Mouse (Mus musculus) lung, postnatal 0 days (tissue): ENCODE measurements around the gene Bbs10. TPM values are rescaled to one million over a fixed set of nuclear protein-coding genes. Genes with fewer than 3 reads are reported as not detected.

Experiments used
- ATAC-seq: fragments of 200-750 bp; cut with Nextera tagmentation; 2 replicates; pipeline ENCODE4 v1.8.0; 2017; ENCODE audit warnings: moderate library complexity
- DNase-seq: peaks from one replicate; pipeline ENCODE4 v3.0.0-alpha.2; 2016; ENCODE audit warnings: low spot score
- H3K27ac ChIP-seq: fragments of 300-500 bp; sonication (generic); 2 replicates; pipeline ENCODE4 v1.5.1; 2014; ENCODE audit warnings: antibody characterized with exemption, mild to moderate bottlenecking, low read length, mixed read lengths
- H3K27me3 ChIP-seq: fragments of 300-500 bp; sonication (generic); replicated peaks from 2 replicates; pipeline ENCODE4 v1.6.1; 2014; ENCODE audit warnings: low read length, mixed read lengths; ENCODE audit not compliant: insufficient read depth
- H3K36me3 ChIP-seq: fragments of 300-500 bp; sonication (generic); 2 replicates; pipeline ENCODE4 v1.6.1; 2014; ENCODE audit warnings: low read length, mixed read lengths; ENCODE audit not compliant: insufficient read depth
- H3K4me1 ChIP-seq: fragments of 300-500 bp; sonication (generic); 2 replicates; pipeline ENCODE4 v1.6.1; 2014; ENCODE audit warnings: antibody characterized with exemption, low read depth, low read length, mixed read lengths; ENCODE audit not compliant: insufficient read depth
- H3K4me2 ChIP-seq: fragments of 300-500 bp; sonication (generic); replicated peaks from 2 replicates; pipeline ENCODE4 v1.6.1; 2014; ENCODE audit warnings: low read depth, mild to moderate bottlenecking, low read length, moderate library complexity, mixed read lengths
- H3K4me3 ChIP-seq: fragments of 300-500 bp; sonication (generic); 2 replicates; pipeline ENCODE4 v1.5.1; 2014; ENCODE audit warnings: low read depth, low read length
- H3K9ac ChIP-seq: fragments of 300-500 bp; sonication (generic); replicated peaks from 2 replicates; pipeline ENCODE4 v1.6.1; 2014; ENCODE audit warnings: low read depth, mild to moderate bottlenecking
- H3K9me3 ChIP-seq: fragments of 300-500 bp; sonication (generic); 2 replicates; pipeline ENCODE4 v1.6.1; 2016; ENCODE audit warnings: low read length, mixed read lengths
- CTCF ChIP-seq: IDR thresholded peaks from 2 replicates; pipeline ENCODE4 v1.5.1; 2016; ENCODE audit warnings: antibody characterized with exemption, mild to moderate bottlenecking
- EP300 ChIP-seq: IDR thresholded peaks from 2 replicates; pipeline ENCODE4 v1.6.1; 2016; ENCODE audit warnings: antibody characterized with exemption, mild to moderate bottlenecking, control low read depth
- WGBS: fragments of 180-500 bp; shearing (Covaris S2); extraction: QIAGEN DNeasy Blood & Tissue Kit; methylation state at CpG from one replicate; pipeline ENCODE4 v1.1.7; 2014; 5-methylcytosine and 5-hydroxymethylcytosine counted together
- polyA plus RNA-seq: library from polyadenylated mRNA; unstranded; fragments of >200 nt; fragmentation: Nextera tagmentation; extraction: Ambion mirVana; gene quantifications from 2 replicates; pipeline ENCODE4 v1.2.1, GENCODE M21; 2015

Gene Bbs10
- 3.1 and 3.2 TPM in 2 replicates for polyA plus RNA-seq

DNA sequence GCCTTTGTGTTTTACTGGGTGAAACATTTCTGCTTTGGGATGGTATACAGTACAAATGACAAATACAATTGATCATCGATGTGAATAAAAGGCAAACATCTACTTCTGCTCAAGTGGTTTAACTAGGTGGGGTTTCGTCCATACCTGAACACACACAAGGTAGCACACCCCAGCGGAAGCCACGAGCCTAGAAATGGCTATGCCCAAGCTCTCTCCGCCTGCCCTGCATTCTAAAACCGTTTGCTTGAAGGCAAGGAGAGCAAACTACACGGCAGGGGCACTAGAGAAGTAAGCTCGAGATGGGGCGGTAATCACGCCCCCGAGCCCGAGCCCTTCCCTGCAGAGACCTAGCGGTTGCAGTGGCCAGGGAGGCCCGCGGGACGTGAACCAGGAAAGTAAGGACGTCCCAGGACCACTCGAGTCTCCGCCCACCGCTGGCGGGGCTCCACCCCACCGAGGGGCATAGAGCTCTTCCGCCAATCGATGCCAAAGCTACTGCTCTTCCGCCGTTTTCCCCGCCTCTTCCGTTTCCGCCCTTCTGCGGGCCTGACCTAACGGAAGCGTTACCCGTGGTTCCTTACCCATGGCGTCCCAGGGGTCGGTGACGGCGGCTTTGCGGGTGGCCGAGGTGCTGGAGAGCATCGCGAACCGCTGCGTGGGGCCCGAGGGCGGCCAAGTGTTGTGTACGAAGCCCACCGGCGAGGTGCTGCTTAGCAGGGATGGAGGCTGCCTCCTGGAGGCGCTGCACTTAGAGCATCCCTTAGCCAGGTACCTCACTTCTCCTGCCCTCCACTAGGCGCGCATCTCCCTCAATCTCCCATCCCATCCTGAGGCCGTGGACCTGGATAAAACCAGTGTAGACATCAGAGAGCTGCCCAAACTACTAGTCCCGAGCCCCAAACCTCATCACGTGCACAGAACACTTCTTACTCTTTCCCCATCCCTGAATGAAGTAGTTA lies at the start of gene Bbs10:
Gene Bbs10, plus strand, starts transcription at position 540 of the 959 bp plus-strand sequence.
- ATAC-seq: peak; percentile 99

DNA sequence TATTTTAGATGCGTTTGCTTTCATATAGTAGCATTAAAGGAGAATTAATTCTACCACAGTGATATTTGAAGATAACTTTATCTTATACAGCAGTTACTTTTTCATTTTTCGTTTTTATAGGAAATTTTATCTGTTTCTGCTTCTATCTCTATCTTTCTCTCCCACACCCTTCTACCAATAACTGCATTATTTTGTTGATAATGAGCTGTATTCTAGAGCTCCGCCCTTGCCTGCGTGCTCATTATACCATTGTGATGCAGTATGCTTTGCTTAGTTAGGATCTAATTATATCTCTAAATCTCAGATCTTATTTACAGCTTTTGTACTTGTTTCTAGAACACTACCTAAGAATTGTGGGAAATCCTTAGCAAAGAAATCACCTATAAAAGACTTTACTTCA lies 48.3 kb upstream of the Bbs10 start:
- Histone ChIP-seq H3K36me3 (no peaks in the 10 kb centered on the region), H3K4me2 (no peak overlapping the region), H3K9me3 (no peaks in the 10 kb centered on the region), H3K4me3 (no peak overlapping the region), H3K27ac (no peak overlapping the region), H3K9ac (no peak overlapping the region), H3K27me3 (no peaks in the 10 kb centered on the region), H3K4me1 (no peaks in the 10 kb centered on the region)
- ATAC-seq (no peak), DNase-seq (no peak)
- TF ChIP-seq CTCF: no peak
- TF ChIP-seq EP300: no peak
- 77% methylated on average over 4 of the region's 4 CpGs for WGBS

More for the DNA sequence above, at the start of gene Bbs10:
- Histone ChIP-seq H3K4me1 (no peaks in the 10 kb centered on the region; the same call in 1 of the 2 replicates), H3K9me3 (no peaks in the 10 kb centered on the region), H3K27me3 (no peaks in the 10 kb centered on the region), H3K27ac (peak within 1 kb of the TSS; percentile 82), H3K9ac (peak within 1 kb of the TSS; percentile 56), H3K36me3 (no peaks in the 10 kb centered on the region; the same call in 1 of the 2 replicates), H3K4me2 (peak within 1 kb of the TSS; percentile 77), H3K4me3 (peak within 1 kb of the TSS; percentile 61)
- DNase-seq: peak; percentile 98
- TF ChIP-seq EP300 (0 out of 2 replicates have a peak, but pooled peaks have one; percentile 9), CTCF (peak; percentile 87)
- WGBS: under 1% methylated on average over 54 of the region's 54 CpGs

DNA sequence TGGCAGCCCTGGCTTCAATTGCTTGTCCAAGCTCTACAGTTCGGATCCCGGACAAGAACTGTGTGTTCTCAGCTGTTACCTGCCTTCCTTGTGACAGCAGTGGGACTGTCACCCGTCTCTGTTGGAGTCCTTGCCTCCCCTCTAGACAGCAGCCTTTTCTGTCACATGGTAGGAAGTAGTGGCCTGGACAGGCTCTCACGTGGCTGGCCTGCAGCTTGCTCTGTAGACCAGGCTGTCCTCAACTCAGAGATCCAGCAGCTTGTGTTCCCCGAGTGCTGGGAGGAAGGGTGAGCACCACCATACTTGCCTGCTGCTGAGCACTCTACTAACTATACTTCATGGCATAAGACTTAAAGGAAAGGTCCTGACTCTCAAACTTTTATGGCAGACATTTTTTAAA lies 46.8 kb upstream of the Bbs10 start:
- whole genome bisulfite sequencing: 71% methylated on average over 5 of the region's 5 CpGs
- ATAC-seq (no peak), DNase-seq (no peak)
- Histone ChIP-seq H3K4me1 (no peaks in the 10 kb centered on the region), H3K4me3 (no peak overlapping the region), H3K27ac (no peak overlapping the region), H3K27me3 (no peaks in the 10 kb centered on the region), H3K9me3 (no peaks in the 10 kb centered on the region), H3K9ac (no peak overlapping the region), H3K36me3 (no peaks in the 10 kb centered on the region), H3K4me2 (no peak overlapping the region)
- no peak for TF ChIP-seq EP300
- no peak for TF ChIP-seq CTCF

DNA sequence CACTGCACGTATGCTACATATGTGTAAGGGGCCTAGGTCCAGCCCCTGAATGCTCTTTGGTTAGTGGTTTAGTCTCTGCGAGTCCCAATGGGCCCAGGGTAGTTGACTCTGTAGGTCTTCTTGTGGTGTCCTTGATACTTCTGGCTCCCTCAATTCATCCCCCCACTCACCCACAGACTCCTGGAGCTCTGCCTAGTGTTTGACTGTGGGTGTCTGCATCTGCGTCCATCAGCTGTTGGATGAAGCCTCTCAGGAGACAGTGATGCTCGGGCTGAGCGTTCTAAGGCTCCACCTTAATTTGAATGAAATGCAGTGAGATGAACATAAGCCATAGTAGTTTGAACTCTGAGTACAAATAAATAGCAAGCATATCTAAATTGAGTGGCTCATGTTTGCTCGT lies 43.3 kb upstream of the Bbs10 start:
- no peak for ATAC-seq
- H3K36me3 ChIP-seq: no peaks in the 10 kb centered on the region
- 93% methylated on average over 6 of the region's 6 CpGs for WGBS

DNA sequence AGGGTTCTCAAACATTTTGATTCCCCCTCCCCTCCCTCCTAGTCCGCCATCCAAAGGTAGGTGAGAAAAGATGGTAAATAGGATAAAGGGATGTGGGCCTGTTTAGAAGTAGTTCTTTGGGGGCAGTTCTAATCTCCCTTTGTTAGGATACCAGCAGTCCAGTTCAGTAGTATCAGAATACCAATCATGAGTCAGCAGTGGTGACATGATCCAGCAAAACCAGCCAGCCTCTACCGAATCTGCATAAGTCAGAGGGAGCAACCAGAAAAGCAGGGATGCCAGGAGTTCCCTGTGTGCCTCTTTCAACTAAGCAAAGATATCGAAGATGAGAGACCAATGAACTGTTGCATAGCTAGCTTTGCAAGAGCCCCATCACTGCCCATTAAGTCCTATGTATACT lies 42.3 kb upstream of the Bbs10 start:
- no peak overlapping the region for H3K27ac ChIP-seq
- no peak overlapping the region for H3K9ac ChIP-seq
- H3K4me3 ChIP-seq: no peak overlapping the region
- H3K27me3 ChIP-seq: no peaks in the 10 kb centered on the region
- no peak for DNase-seq
- no peaks in the 10 kb centered on the region for H3K9me3 ChIP-seq
- no peaks in the 10 kb centered on the region for H3K36me3 ChIP-seq
- no peak for TF ChIP-seq CTCF
- no peak for ATAC-seq
- no peak overlapping the region for H3K4me2 ChIP-seq
- no peaks in the 10 kb centered on the region for H3K4me1 ChIP-seq
- WGBS: 90% methylated on average over 3 of the region's 3 CpGs

More for the DNA sequence above, 43.3 kb upstream of the Bbs10 start:
- H3K4me3 ChIP-seq: no peak overlapping the region
- H3K9ac ChIP-seq: no peak overlapping the region
- DNase-seq: no peak
- H3K27me3 ChIP-seq: no peaks in the 10 kb centered on the region
- H3K9me3 ChIP-seq: no peaks in the 10 kb centered on the region
- H3K4me1 ChIP-seq: no peaks in the 10 kb centered on the region
- H3K4me2 ChIP-seq: no peak overlapping the region
- H3K27ac ChIP-seq: no peak overlapping the region
- no peak for TF ChIP-seq EP300
- TF ChIP-seq CTCF: no peak

DNA sequence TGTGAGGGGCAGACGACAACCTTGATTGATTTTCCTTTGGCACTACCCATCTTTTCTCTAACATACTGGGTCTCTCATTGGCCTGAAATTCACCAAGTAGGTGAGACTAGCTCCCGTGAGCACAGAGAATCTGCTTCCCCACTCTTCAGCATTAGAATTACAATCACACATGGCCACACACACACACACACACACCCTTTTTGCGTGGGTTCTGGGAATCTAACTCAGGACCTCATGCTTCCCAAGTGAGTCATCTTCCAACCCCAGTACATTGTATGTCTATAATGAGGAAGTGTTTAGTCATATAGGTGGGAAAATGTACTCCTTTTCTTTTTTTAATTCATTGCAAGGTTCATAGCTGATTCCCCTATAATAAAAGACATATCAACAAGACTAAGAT lies 41.1 kb upstream of the Bbs10 start:
- WGBS: 91% methylated on average over 3 of the region's 3 CpGs
- no peak for ATAC-seq
- no peaks in the 10 kb centered on the region for H3K4me1 ChIP-seq
- no peak for DNase-seq
- no peak overlapping the region for H3K4me2 ChIP-seq
- H3K27ac ChIP-seq: no peak overlapping the region
- H3K9me3 ChIP-seq: no peaks in the 10 kb centered on the region
- H3K4me3 ChIP-seq: no peak overlapping the region
- no peak for TF ChIP-seq CTCF
- no peak for TF ChIP-seq EP300
- no peaks in the 10 kb centered on the region for H3K27me3 ChIP-seq
- no peak overlapping the region for H3K9ac ChIP-seq
- no peaks in the 10 kb centered on the region for H3K36me3 ChIP-seq
